ENCODE assay signal across 7 mouse cellular contexts in the genomic region with DNA sequence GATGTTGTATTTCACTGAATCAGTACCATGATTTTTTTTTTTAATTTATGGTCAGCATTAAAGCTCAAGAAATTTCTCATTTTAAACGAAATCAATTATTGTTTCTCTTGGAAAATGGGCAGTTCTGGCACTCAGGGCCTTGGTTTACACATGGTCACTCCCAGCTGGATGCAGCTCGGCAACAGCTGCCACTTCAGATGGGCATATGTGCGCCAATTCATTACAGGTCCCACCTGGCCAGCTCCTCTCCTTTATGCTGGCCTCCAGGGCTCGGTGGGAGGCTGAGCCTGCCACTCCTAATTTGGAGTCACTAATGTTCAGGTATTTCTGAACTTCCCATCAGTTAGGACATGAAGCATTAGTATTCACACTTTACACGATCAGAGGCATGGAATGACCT.
"Had no signal": no experiment of that assay in that cellular context is flagged by ENCODE, and none has a peak within 500 bp of the region (broad histone marks: within the 10 kb centered on the region; RNA-seq: fewer than 3 reads in every experiment).

No protein-coding gene starts in this region.

- DNase-seq: kidney, postnatal 14 days; liver, embryonic 13.5 days; liver, postnatal 0 days; lung, postnatal 14 days; right cerebral cortex, postnatal 14 days; thymus, postnatal 36 days had no signal

- ATAC-seq: liver, postnatal 0 days; midbrain, embryonic 16.5 days had no signal
